Mouse (Mus musculus) left cerebral cortex, postnatal 25 days (tissue): ENCODE measurements at regions not wholly inside any gene's neighbourhood (a gene's known extent, or its start where the extent isn't known, plus 50 kb on each side); places are given as distances from the start of the nearest gene placed in this dataset.

Experiments
- DNase-seq, 2 experiments: peaks; one replicate each; pipeline ENCODE4 v3.0.0; 2022; ENCODE audit warnings: low spot score in 2 of 2, mixed read lengths in 1 of 2
- intact Hi-C: fragments of 180-260 bp; cut with DNase I; formaldehyde crosslinking; loops from one replicate; pipeline ENCODE4 v1.15.1; 2025

DNA sequence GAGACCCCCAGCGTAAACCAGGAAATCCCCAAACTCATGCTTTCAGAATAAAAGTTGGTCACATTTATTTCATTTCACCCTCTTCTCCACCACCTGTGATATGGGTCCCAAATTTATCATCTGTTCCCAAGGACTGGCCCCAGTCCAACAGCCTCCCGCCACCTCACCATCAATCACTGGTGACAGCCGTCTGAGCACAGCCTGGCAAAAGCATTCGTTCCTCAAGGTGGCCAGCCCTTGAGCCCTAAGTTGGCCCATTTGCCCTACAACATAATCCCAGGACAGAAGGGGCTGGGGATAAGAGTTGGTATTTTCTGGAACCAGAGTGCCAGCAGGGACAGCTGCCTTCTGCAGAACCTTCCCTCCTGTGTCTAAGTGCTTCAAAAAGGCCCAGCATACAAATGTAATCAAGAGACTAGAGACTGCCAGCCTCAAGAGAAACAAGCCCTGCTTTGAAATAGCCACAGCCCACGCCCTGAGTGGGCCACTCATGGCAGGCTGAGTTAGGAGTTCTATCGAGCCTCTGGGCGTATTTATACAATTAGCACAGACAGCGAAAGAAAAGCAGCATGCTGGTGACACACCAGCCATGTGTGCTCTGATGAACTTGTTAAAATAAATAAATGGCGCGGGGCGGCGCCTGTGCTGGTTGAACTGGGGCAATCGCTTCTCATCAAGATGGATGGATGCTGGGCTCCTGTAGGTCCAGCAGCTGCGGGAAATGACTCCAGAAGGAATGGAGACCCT lies 107.9 kb upstream of the Irx3 start:
- peak; percentile 21 to 77 for DNase-seq
- intact Hi-C loops = no loop called here

DNA sequence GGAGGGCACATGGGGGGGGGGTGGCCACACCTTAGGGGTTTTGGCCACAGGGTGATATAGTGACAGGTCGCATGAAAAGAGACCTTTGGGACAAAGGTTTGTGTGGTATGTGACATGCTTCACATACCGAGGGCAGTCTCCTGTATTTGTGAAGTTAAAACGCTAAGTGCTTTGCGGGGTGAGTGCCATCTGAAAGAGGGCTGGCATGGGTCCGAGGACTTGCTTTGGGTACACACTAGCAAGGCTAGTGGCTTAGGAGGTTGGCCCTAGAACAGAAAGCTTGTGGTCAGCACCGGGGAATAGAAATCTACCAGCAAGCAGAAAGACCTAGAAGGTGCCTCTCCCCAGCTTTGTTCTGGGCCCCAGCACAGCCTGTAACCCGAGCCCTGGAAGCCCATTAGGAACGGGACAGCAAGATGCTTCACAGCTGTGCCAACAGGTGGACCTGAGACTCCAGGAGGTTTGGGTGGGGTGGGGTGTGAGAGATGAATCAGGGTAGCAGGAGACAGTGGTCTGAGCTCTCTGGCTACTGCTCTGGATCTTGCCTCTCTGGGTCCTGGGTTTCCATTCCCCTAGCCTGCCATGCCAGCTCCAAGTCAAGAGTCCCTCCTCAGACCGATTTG lies 107.0 kb upstream of the Irx3 start:
- no peak for DNase-seq
- intact Hi-C loops = no loop called here

DNA sequence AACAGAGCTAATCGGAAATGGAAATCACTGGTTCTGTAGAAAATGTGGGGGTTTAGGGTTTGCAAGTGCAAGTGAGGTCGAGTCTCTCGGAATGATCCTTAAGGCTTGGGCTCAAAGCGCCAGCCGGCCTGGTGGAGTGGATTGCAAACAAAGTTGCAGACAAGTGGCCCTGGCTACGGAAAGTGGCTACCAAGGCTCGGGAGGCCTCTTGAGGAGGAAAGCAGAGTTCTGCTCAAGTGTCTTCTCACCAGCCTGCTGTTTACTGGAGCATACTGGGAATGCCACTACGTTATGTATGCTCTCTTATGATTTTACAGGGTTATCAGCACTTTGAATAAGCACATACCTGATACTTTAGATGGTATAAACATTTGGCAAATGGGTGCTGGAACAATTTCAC lies 105.3 kb upstream of the Irx3 start:
- DNase-seq = no peak
- intact Hi-C loops = no loop called here

DNA sequence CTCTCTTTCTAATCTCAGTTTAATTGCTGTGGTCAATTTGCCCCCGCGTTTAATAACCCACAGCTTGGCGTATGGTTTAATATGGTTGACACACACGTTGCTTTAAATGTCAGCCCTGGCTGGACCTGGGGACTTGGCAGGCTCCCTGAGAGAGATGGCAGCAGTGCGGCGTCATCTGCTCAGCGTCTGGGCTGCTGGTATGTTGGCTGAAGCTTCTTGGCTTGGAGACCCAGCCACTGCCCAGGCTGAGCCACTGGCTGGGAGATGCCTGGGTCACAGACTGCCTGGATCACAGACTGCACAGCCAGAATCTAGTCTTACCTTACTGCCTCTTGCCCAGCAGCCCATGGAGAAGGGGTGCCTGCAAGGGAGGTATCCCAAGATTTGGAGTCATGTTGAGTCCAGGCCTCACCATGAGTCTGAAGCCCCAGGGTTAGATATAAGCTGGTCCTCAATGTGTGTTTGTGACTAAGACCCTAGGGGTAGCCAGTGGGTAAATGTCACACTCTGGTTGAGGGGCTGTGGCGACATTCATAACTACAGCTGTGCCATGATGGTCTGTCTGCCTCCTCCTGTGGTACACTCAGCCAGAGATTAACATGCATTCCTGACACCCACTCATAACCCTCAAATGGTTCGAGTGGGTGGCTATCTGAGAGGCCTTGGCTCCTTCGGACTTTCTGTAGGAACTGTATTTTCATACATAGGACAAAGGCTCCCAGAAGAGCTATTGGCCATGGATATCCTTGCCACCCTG lies 99.8 kb upstream of the Irx3 start:
- intact Hi-C loops = no loop called here

DNA sequence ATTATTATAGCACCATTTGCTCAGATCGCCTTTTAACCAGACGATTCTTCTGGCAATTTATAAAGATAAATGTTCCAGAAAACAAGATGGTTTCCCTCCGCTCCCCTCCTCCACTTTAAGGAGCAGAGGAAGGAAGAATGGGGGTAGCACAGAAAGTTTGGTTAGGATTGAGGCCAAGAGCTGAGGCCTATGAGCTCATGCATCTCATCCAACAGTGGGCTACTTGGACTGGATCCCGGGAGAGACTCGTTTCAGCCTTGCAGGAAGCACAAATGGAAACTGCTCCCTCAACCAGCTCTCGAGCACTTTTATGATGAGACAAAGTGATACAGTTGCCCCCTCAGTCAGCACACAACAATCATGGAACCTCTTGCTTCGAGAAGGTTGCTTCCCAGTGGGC lies 97.9 kb upstream of the Irx3 start:
- peak in 1 of 2 experiments; percentile 51 for DNase-seq
- intact Hi-C loops = no loop called here

More for the DNA sequence above, 99.8 kb upstream of the Irx3 start:
- no peak for DNase-seq

DNA sequence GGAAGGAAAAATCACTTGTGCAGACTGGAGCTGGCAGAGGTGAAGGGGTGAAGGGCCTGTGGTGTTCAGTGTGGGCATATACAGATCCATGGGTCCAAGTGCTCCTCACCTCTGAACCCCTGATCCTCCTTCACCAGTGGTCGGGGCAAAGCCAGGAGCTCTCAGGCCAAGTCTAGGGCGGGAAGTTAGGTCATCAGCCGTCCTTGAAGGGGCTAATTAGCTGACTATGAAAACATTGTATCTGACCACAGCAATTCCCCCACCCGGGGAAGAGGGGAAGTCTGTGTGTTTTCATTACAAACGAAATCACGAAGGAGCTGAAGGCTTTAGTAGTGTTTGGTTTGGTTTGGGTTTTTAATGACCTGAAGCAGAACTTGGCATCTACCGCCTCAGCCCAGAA lies 95.5 kb upstream of the Irx3 start:
- DNase-seq = no peak
- intact Hi-C loops = no loop called here

DNA sequence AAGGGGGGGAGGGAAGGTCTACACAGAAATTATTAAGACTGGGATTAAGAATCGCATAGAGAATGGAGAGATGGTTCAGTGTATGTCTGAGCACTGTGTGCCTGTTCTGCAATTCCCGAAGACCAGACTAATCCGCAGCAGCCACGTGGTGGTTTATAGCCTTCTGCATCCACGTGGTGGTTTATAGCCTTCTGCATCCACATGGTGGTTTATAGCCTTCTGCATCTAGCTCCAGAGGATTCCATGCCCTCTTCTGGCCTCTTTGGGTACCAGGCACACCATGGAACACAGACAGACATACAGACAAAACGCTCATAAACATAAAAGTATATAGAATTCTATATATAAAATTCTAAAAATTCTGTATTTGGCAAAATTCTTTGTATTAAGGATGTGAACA lies 94.1 kb upstream of the Irx3 start:
- DNase-seq = no peak
- intact Hi-C loops = no loop called here

DNA sequence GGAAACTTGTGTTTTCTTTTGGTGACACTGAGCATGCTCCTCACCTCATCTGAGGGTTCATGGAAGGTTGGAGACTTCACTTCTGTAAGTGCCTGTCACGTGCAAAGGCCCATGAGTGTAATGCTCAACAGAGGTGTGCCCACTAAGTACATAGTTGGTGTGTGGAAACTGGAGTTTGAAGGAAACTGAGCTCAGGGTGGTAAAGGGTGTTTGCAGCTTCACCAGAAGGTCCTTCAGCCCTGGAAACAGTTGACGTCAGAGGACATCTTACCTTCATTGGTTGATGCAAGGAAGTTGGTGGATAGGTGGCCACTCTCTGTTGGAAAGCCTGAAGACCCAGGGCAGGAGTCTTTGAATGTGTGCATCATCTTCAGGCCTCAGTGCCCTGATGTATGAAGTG lies 83.0 kb upstream of the Irx3 start:
- no peak for DNase-seq
- intact Hi-C loops = no loop called here

DNA sequence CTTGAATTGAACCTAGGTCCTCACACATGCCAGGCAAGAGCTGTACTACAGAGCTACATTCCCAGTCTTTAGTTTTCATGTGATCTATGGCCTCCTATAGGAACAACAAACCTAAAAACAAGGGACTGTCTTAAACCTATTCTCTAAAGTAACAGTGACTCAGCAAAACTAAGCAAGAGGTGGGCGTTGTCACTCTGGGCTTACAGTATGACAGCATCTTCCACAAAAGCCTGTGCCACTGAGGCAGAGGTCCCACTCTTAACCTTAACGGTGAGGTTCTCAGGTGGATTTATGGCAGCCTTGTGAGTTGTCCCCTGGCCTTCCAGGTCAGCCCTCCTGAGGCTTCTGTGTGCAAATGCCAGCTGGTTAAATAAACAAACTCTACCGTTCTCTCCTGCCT lies 82.5 kb upstream of the Irx3 start:
- DNase-seq = no peak
- intact Hi-C loops = no loop called here

DNA sequence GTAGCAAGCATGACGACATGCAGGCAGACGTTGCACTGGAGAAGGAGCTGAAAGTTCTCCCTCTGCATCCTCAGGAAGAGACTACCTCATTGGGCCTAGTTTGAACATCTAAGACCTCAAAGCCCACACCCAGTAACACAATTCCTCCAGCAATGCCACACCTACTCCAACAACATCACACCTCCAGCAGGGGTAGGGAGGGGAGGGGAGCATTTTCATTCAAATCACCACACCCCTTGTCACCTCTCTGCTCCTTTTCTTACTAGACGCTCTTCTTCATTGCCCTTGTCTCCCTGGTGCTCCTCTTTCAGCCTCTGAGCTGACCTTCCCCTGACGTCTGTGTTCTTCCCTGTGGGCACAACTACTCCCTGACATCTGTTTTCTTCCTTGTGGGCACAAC lies 81.1 kb upstream of the Irx3 start:
- no peak for DNase-seq
- intact Hi-C loops = no loop called here

DNA sequence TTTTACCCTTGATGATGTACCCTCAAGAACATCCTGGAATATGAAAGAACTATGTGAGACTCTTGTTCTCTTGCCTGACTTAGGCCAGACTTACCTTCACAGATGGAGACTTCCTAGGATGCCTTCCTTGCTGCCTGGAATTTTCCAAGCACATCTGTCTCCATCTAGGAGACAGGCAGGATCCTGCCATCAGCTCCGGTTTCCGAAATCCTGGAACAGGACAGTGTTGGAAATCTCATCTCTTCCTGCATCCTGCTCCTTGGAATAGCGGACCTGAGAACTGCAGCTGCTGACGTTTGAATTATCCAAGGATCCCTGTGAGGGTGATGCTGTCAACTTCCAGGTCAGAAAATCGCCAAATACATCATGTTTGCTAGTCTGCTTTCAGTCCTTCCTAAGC lies 77.0 kb upstream of the Irx3 start:
- intact Hi-C loops = no loop called here

DNA sequence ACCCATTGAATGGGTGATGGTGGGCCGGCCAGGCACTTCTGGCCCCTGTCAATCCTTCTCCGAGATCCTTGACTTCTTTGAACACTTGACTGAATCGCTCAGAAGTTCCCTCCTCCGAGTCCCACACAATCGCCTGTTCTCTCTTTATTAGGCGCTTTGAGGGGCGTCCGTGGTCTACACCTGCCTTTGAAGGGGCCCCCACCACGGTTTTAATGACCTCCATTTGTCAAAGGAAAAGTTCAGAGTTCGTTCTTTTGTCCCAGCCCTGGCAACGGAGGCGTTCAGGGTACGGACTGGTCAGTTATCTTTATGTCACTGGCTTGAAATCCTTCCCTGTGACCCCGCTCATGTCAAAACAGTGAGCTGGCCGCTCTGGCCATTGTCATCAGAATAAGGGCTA lies 74.3 kb upstream of the Irx3 start:
- DNase-seq = no peak
- intact Hi-C loops = no loop called here

More for the DNA sequence above, 77.0 kb upstream of the Irx3 start:
- DNase-seq = no peak

DNA sequence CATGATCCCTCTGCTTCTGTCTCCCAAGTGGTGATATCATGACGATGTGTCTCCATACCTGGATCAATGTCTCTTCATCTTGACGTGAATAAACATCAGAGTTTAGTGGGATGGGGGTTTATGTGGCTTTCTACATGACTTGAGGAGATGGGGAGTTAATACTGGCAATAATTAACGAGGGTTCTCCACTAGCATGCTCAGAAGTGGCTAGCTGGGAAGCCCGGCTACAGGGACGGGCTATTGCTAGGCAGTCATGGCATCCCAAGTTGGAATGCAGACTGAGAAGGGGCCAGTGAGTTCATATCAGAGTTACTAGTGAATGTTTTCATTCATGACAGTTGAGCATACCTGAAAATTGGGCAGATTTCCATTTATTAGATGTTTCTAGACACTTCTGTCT lies 71.4 kb upstream of the Irx3 start:
- no peak for DNase-seq
- intact Hi-C loops = no loop called here

DNA sequence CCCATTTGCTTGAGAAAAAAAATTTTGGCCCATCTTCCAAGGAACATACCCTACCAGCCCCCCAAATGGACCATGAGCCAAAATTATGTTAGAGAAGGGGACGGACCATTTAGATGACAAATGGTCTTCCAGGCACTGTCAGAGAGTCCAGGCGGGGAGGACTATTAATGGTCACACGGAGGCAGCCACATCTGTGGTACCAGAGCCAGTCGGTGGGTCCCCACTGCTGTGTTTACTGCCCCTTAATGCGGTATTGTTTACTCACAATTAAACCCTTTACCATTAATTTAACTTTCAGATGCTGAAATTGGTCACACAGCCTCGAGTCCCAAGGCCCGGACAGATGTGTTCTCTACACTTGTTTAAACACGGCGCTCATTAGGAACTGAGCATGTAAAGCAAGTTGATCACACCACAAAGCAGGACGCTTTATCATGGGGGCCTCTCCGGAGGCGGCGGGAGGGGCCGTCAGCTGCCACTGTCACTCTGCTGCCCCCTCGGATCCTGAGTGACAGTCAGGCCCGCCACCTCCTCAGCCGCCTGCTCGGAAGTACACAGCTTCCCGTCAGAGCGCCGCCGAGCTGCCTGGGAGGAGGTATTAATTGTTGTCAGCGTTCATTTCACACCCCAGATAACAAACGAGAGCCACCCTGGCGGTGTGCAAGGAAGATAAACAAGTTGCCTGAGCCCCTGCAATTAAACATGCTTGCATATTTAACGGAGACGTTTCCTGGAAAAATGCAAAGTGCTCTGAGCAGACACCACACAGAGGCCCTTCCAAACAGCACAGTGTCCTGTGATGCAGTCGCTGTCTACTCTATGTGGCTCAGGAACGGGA lies 70.6 kb upstream of the Irx3 start:
- DNase-seq = peak in 1 of 2 experiments; percentile 3

DNA sequence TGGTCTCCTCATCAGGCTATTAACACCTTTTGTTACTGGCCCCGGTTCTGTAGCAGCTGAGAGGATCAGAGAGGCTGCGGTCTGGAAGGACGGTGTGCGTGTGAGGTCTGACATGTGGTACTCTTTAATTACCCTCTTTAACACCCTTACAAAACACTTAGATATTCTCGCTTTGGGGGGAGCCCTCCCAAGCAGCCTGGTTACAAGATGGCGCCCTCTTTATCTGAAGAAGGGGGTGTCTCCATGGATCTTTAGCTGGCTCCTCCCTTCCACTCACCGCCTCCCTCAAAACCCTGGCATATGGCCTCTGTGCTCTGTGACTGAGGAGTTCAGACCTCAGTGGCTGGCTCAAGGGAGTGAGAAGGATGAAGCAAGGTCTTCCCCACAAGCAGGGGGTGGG lies 65.2 kb upstream of the Irx3 start:
- intact Hi-C loops = no loop called here
- DNase-seq = no peak

More for the DNA sequence above, 70.6 kb upstream of the Irx3 start:
- intact Hi-C loops = no loop called here

DNA sequence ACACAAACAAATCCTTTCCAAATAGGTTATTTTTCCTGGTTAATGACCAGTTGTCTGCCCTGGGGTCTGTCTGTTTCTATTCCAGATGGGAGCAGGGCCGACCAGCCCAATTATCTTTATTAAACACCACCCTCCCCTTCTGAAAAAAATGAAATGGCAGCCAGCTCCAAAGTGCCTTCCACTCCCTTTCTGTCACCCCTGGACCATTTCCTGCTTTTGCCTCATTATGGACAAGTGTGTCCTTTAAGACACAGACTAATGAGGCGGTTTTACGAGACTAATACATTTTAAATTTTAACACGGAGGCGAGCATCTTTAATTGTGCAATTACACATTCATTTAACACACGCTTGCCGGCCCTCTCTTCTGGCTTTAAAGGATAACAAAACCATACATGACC lies 64.2 kb upstream of the Irx3 start:
- DNase-seq = no peak
- intact Hi-C loops = no loop called here

DNA sequence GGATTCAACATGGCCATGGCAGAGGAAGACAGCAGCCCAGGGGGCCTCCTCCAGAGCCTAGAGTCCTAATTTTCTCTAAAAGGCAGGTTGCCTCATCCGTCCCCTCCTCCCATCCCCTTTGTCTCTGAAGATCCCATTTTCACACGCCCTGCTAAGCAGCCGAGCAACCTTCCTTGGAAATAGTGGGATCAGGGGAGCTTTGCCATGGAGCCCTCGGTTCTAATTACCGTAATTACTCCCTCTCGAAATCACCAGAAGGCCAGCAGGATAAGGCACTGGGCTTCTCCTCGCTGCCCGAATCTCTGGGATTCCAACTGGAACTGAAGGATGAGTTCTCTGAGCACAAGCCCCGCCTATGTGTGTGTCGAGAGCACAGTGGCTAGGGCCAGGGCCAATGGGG lies 63.5 kb upstream of the Irx3 start:
- intact Hi-C loops = no loop called here

DNA sequence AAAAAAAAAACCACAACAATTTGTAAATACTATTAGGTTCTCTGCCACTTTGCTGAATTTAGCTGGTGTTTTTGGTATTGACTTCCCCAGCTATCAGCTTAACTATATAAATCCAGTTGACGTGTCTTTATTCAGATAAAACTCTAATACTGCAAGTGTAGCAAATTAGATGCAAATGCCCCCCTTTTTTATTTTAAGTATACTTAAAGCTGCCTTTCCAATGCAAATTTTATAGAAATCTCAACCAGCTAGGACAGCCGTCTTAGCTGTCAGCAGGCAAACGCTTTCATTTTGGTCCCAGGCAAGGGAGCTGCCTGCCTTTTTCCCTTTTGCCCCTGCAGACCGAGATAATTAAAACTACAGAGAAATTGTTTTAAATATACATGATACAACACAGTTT lies 61.6 kb upstream of the Irx3 start:
- intact Hi-C loops = no loop called here
- DNase-seq = no peak

More for the DNA sequence above, 63.5 kb upstream of the Irx3 start:
- no peak for DNase-seq

DNA sequence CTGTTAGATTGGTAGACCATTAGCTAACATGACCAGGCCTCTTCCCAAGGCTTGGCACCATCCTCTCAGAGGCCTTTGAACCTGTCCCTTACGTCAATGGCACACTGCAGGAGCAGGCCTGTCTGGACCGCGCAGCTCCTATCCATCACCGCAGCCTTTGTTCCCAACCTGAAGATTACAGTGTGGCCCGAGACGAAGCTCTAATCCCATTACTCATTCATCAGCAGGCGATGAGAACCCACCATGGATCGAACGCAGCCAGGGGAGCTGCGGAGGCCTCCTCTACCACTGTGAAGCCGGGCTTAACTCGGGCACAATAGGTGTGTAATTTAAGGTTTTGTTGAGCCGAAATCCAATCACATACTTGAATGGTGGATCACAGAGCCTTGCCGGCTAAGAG lies 54.0 kb upstream of the Irx3 start:
- intact Hi-C loops = no loop called here
- DNase-seq = no peak

DNA sequence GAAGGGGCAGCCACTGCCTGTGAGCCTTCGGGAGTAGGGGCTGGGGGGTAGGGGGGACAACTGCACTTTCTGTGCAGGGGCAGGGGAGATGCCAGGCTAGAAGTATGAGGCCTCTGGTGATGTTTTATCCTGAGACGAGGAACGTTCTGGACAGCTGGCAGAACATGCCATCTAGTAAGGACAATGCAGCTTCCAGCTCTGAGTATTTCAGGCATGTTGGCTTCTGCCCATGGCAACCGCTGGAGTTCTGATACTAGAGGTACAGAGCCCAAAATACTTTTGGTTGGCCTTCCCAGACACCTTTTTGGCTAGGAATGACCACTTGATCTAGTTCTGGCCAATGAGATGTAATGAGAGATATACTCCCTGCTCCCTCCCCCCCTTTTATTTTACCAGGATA lies 52.5 kb upstream of the Irx3 start:
- DNase-seq = no peak
- intact Hi-C loops = no loop called here
